Mouse (Mus musculus) brown adipose tissue, adult 24 weeks (tissue): ENCODE results near the gene Plcxd2. TPM values are rescaled to one million over a fixed set of nuclear protein-coding genes. Genes with fewer than 3 reads are reported as not detected.

ENCODE experiments used
- H3K27ac ChIP-seq: fragments of 200-500 bp; replicated peaks from 2 replicates; pipeline ENCODE4 v1.5.1; 2012; ENCODE audit warnings: low read depth, mild to moderate bottlenecking, low read length
- H3K4me1 ChIP-seq: fragments of 200-500 bp; 2 replicates; pipeline ENCODE4 v1.6.1; 2012; ENCODE audit warnings: low read length, mixed read lengths; ENCODE audit not compliant: control insufficient read depth, insufficient read depth, insufficient read length
- H3K4me3 ChIP-seq: fragments of 200-500 bp; 2 replicates; pipeline ENCODE4 v1.5.1; 2012; ENCODE audit warnings: low read depth, mild to moderate bottlenecking, low read length, moderate library complexity; ENCODE audit not compliant: insufficient read depth
- polyA plus RNA-seq: library from polyadenylated mRNA; stranded (reverse); fragments of >200 nt; gene quantifications from 2 replicates; pipeline ENCODE4 v1.2.4, GENCODE M21; 2012; ENCODE audit not compliant: missing spikeins, insufficient read depth, insufficient read length

The Plcxd2 gene
- polyA plus RNA-seq, 1 experiment: 0.20 TPM

GRCm38 (mm10) chr16:46006261-46006660, 3.8 kb downstream of the Plcxd2 start:
- H3K4me3 ChIP-seq: no peak overlapping the region
- H3K4me1 ChIP-seq: peaks cover 3% of the 10 kb centered on the region
- no peak overlapping the region for H3K27ac ChIP-seq

- H3K4me3 ChIP-seq: no peak overlapping the region
- H3K4me1 ChIP-seq: no peaks in the 10 kb centered on the region
- no peak overlapping the region for H3K27ac ChIP-seq
Observed at GRCm38 (mm10) chr16:46001550-46002166, 8.4 kb downstream of the Plcxd2 start.

GRCm38 (mm10) chr16:46000976-46001375, 9.0 kb downstream of the Plcxd2 start:
- no peak overlapping the region for H3K4me3 ChIP-seq
- H3K27ac ChIP-seq: no peak overlapping the region
- no peaks in the 10 kb centered on the region for H3K4me1 ChIP-seq

- H3K4me1 ChIP-seq: no peaks in the 10 kb centered on the region
- H3K4me3 ChIP-seq: no peak overlapping the region
- no peak overlapping the region for H3K27ac ChIP-seq
Observed at GRCm38 (mm10) chr16:45999374-46000191, 10.4 kb downstream of the Plcxd2 start.

GRCm38 (mm10) chr16:45998231-45998630, 11.8 kb downstream of the Plcxd2 start:
- Histone ChIP-seq H3K4me3 (no peak overlapping the region), H3K4me1 (no peaks in the 10 kb centered on the region)

GRCm38 (mm10) chr16:45990901-45991676, 18.9 kb downstream of the Plcxd2 start:
- Histone ChIP-seq H3K27ac (no peak overlapping the region), H3K4me3 (no peak overlapping the region), H3K4me1 (no peaks in the 10 kb centered on the region)

More at GRCm38 (mm10) chr16:45998231-45998630, 11.8 kb downstream of the Plcxd2 start:
- no peak overlapping the region for H3K27ac ChIP-seq

GRCm38 (mm10) chr16:45986236-45986635, 23.8 kb downstream of the Plcxd2 start:
- Histone ChIP-seq H3K27ac (no peak overlapping the region), H3K4me3 (no peak overlapping the region), H3K4me1 (no peaks in the 10 kb centered on the region)

GRCm38 (mm10) chr16:45984610-45985606, 25.1 kb downstream of the Plcxd2 start:
- Histone ChIP-seq H3K4me3 (no peak overlapping the region), H3K4me1 (no peaks in the 10 kb centered on the region), H3K27ac (no peak overlapping the region)

- Histone ChIP-seq H3K4me1 (no peaks in the 10 kb centered on the region), H3K27ac (no peak overlapping the region)
Observed at GRCm38 (mm10) chr16:45976251-45976650, 33.8 kb downstream of the Plcxd2 start.

GRCm38 (mm10) chr16:45973959-45974686, 35.9 kb downstream of the Plcxd2 start:
- Histone ChIP-seq H3K4me1 (no peaks in the 10 kb centered on the region), H3K27ac (no peak overlapping the region), H3K4me3 (no peak overlapping the region)

More at GRCm38 (mm10) chr16:45976251-45976650, 33.8 kb downstream of the Plcxd2 start:
- no peak overlapping the region for H3K4me3 ChIP-seq

GRCm38 (mm10) chr16:45970187-45970586, 39.8 kb downstream of the Plcxd2 start:
- Histone ChIP-seq H3K4me3 (no peak overlapping the region), H3K4me1 (no peaks in the 10 kb centered on the region), H3K27ac (no peak overlapping the region)

- Histone ChIP-seq H3K27ac (no peak overlapping the region), H3K4me1 (no peaks in the 10 kb centered on the region; the same call in 1 of the 2 replicates), H3K4me3 (no peak overlapping the region)
Observed at GRCm38 (mm10) chr16:45968716-45969115, 41.3 kb downstream of the Plcxd2 start.

GRCm38 (mm10) chr16:45967471-45967870, 42.5 kb downstream of the Plcxd2 start:
- H3K4me1 ChIP-seq: no peaks in the 10 kb centered on the region; the same call in 1 of the 2 replicates
- H3K27ac ChIP-seq: no peak overlapping the region; the same call in 1 of the 2 replicates
- no peak overlapping the region for H3K4me3 ChIP-seq

- Histone ChIP-seq H3K4me1 (no peaks in the 10 kb centered on the region; the same call in 1 of the 2 replicates), H3K4me3 (no peak overlapping the region), H3K27ac (peak overlapping the region; percentile 81)
Observed at GRCm38 (mm10) chr16:45966604-45967003, 43.4 kb downstream of the Plcxd2 start.
